Mouse (Mus musculus) spleen, adult 2 months (tissue): ENCODE results near the gene Lypla2.

ENCODE experiments used
- CTCF ChIP-seq: fragments of 200-500 bp; IDR thresholded peaks from 2 replicates; pipeline ENCODE4 v1.5.1; 2011; ENCODE audit warnings: mild to moderate bottlenecking, inconsistent platforms; ENCODE audit not compliant: insufficient read depth, insufficient read length, insufficient replicate concordance; ENCODE audit errors: extremely low read depth
- POLR2A ChIP-seq: fragments of 200-500 bp; IDR thresholded peaks from 2 replicates; pipeline ENCODE4 v1.6.1; 2011; ENCODE audit warnings: low read depth, low read length, inconsistent platforms

- TF ChIP-seq CTCF (no peak), POLR2A (no peak)
Measured at GRCm38 (mm10) chr4:135951505-135951904, 20.9 kb downstream of the Lypla2 start.
